Mouse (Mus musculus): Measurements from ENCODE around the gene Lcn11. TPM values are rescaled to one million over a fixed set of nuclear protein-coding genes. Genes with fewer than 3 reads are reported as not detected.

Lcn11 gene
- total and polyA plus RNA-seq, 3 experiments, result not detected

GRCm38 (mm10) chr2:25765269-25765668 is 11.5 kb upstream of the Lcn11 start, which contains the start of gene Lcn3:
Gene Lcn3 (plus strand): TSS chr2:25765569.
- H3K4me1 ChIP-seq (ENCODE audit: insufficient read depth, low read depth, low read length), result no peaks in the 10 kb centered on the region
- H3K9me3 ChIP-seq (replicated peaks), result no peaks in the 10 kb centered on the region
- peaks cover 34% of the 10 kb centered on the region for H3K27me3 ChIP-seq (ENCODE audit: insufficient read depth, low read length)
- H3K4me3 ChIP-seq (ENCODE audit: low read depth, low read length), result no peak within 1 kb of the TSS
- ATAC-seq (ENCODE audit: extremely low read depth, insufficient number of reproducible peaks, low FRiP score, poor library complexity, severe bottlenecking) (no peak), DNase-seq (ENCODE audit: low spot score) (no peak)
- TF ChIP-seq TAL1 (conservative IDR thresholded peaks at IDR 0.05; ENCODE audit: low read depth, low read length), result no peak
- TF ChIP-seq GATA2 (IDR thresholded peaks at IDR 0.05; ENCODE audit: borderline replicate concordance, low read depth, low read length), result no peak
- TF ChIP-seq POLR2AphosphoS5 (IDR thresholded peaks at IDR 0.05; ENCODE audit: insufficient replicate concordance, low read depth, low read length), result no peak
- no peak for TF ChIP-seq GATA1 (IDR thresholded peaks at IDR 0.05; ENCODE audit: borderline replicate concordance, low read length)
- no peak for TF ChIP-seq CTCF (IDR thresholded peaks at IDR 0.05; ENCODE audit: low read depth, low read length)
- H3K36me3 ChIP-seq (replicated peaks), result no peaks in the 10 kb centered on the region

- H3K4me1 ChIP-seq (ENCODE audit: insufficient read depth, low read depth, low read length), result no peaks in the 10 kb centered on the region
- H3K36me3 ChIP-seq (replicated peaks), result no peaks in the 10 kb centered on the region
- peaks cover 34% of the 10 kb centered on the region for H3K27me3 ChIP-seq (ENCODE audit: insufficient read depth, low read length)
- no peak for ATAC-seq (ENCODE audit: extremely low read depth, insufficient number of reproducible peaks, low FRiP score, poor library complexity, severe bottlenecking)
- H3K9me3 ChIP-seq (replicated peaks), result no peaks in the 10 kb centered on the region
- no peak overlapping the region for H3K4me3 ChIP-seq (ENCODE audit: low read depth, low read length)
- no peak for DNase-seq (ENCODE audit: low spot score)
- no peak for TF ChIP-seq GATA1 (IDR thresholded peaks at IDR 0.05; ENCODE audit: borderline replicate concordance, low read length)
- TF ChIP-seq CTCF (IDR thresholded peaks at IDR 0.05; ENCODE audit: low read depth, low read length), result no peak
- TF ChIP-seq GATA2 (IDR thresholded peaks at IDR 0.05; ENCODE audit: borderline replicate concordance, low read depth, low read length), result no peak
- TF ChIP-seq POLR2AphosphoS5 (IDR thresholded peaks at IDR 0.05; ENCODE audit: insufficient replicate concordance, low read depth, low read length), result no peak
Observed at GRCm38 (mm10) chr2:25767764-25768163, 9.1 kb upstream of the Lcn11 start.

GRCm38 (mm10) chr2:25773507-25773906 is 3.3 kb upstream of the Lcn11 start:
- TF ChIP-seq CTCF (IDR thresholded peaks at IDR 0.05; ENCODE audit: low read depth, low read length) (no peak), GATA1 (IDR thresholded peaks at IDR 0.05; ENCODE audit: borderline replicate concordance, low read length) (no peak), GATA2 (IDR thresholded peaks at IDR 0.05; ENCODE audit: borderline replicate concordance, low read depth, low read length) (no peak), TAL1 (conservative IDR thresholded peaks at IDR 0.05; ENCODE audit: low read depth, low read length) (no peak), POLR2AphosphoS5 (IDR thresholded peaks at IDR 0.05; ENCODE audit: insufficient replicate concordance, low read depth, low read length) (no peak)
- ATAC-seq (ENCODE audit: extremely low read depth, insufficient number of reproducible peaks, low FRiP score, poor library complexity, severe bottlenecking) (no peak), DNase-seq (ENCODE audit: low spot score) (no peak)
- H3K9me3 ChIP-seq (replicated peaks), result no peaks in the 10 kb centered on the region
- H3K4me1 ChIP-seq (ENCODE audit: insufficient read depth, low read depth, low read length), result no peaks in the 10 kb centered on the region
- H3K27me3 ChIP-seq (ENCODE audit: insufficient read depth, low read length), result peaks cover 15% of the 10 kb centered on the region
- H3K4me3 ChIP-seq (ENCODE audit: low read depth, low read length), result no peak overlapping the region
- H3K36me3 ChIP-seq (replicated peaks), result no peaks in the 10 kb centered on the region

GRCm38 (mm10) chr2:25774640-25775039 is 2.2 kb upstream of the Lcn11 start:
- H3K27me3 ChIP-seq (ENCODE audit: insufficient read depth, low read length), result peaks cover 5% of the 10 kb centered on the region
- ATAC-seq (ENCODE audit: extremely low read depth, insufficient number of reproducible peaks, low FRiP score, poor library complexity, severe bottlenecking) (no peak), DNase-seq (ENCODE audit: low spot score) (no peak)
- no peaks in the 10 kb centered on the region for H3K36me3 ChIP-seq (replicated peaks)
- H3K9me3 ChIP-seq (replicated peaks), result no peaks in the 10 kb centered on the region
- H3K4me3 ChIP-seq (ENCODE audit: low read depth, low read length), result no peak overlapping the region
- TF ChIP-seq TAL1 (conservative IDR thresholded peaks at IDR 0.05; ENCODE audit: low read depth, low read length), result no peak
- TF ChIP-seq GATA2 (IDR thresholded peaks at IDR 0.05; ENCODE audit: borderline replicate concordance, low read depth, low read length), result no peak
- no peak for TF ChIP-seq POLR2AphosphoS5 (IDR thresholded peaks at IDR 0.05; ENCODE audit: insufficient replicate concordance, low read depth, low read length)
- no peak for TF ChIP-seq CTCF (IDR thresholded peaks at IDR 0.05; ENCODE audit: low read depth, low read length)
- TF ChIP-seq GATA1 (IDR thresholded peaks at IDR 0.05; ENCODE audit: borderline replicate concordance, low read length), result no peak
- no peaks in the 10 kb centered on the region for H3K4me1 ChIP-seq (ENCODE audit: insufficient read depth, low read depth, low read length)

GRCm38 (mm10) chr2:25775991-25776390 is 826 bp upstream of the Lcn11 start:
- DNase-seq (ENCODE audit: low spot score), result no peak

GRCm38 (mm10) chr2:25779076-25779475 is 2.3 kb downstream of the Lcn11 start:
- H3K4me1 ChIP-seq (ENCODE audit: insufficient read depth, low read depth, low read length), result no peaks in the 10 kb centered on the region
- no peaks in the 10 kb centered on the region for H3K9me3 ChIP-seq (replicated peaks)

More at GRCm38 (mm10) chr2:25775991-25776390, 826 bp upstream of the Lcn11 start:
- TF ChIP-seq POLR2AphosphoS5 (IDR thresholded peaks at IDR 0.05; ENCODE audit: insufficient replicate concordance, low read depth, low read length) (no peak), GATA1 (IDR thresholded peaks at IDR 0.05; ENCODE audit: borderline replicate concordance, low read length) (no peak), CTCF (IDR thresholded peaks at IDR 0.05; ENCODE audit: low read depth, low read length) (no peak), GATA2 (IDR thresholded peaks at IDR 0.05; ENCODE audit: borderline replicate concordance, low read depth, low read length) (no peak), TAL1 (conservative IDR thresholded peaks at IDR 0.05; ENCODE audit: low read depth, low read length) (no peak)
- Histone ChIP-seq H3K4me1 (ENCODE audit: insufficient read depth, low read depth, low read length) (no peaks in the 10 kb centered on the region), H3K4me3 (ENCODE audit: low read depth, low read length) (no peak overlapping the region), H3K36me3 (replicated peaks) (no peaks in the 10 kb centered on the region), H3K9me3 (replicated peaks) (no peaks in the 10 kb centered on the region), H3K27me3 (ENCODE audit: insufficient read depth, low read length) (peaks cover 2% of the 10 kb centered on the region)
- no peak for ATAC-seq (ENCODE audit: extremely low read depth, insufficient number of reproducible peaks, low FRiP score, poor library complexity, severe bottlenecking)

More at GRCm38 (mm10) chr2:25779076-25779475, 2.3 kb downstream of the Lcn11 start:
- no peak for TF ChIP-seq POLR2AphosphoS5 (IDR thresholded peaks at IDR 0.05; ENCODE audit: insufficient replicate concordance, low read depth, low read length)
- no peak for TF ChIP-seq TAL1 (conservative IDR thresholded peaks at IDR 0.05; ENCODE audit: low read depth, low read length)
- TF ChIP-seq GATA2 (IDR thresholded peaks at IDR 0.05; ENCODE audit: borderline replicate concordance, low read depth, low read length), result no peak
- no peak for TF ChIP-seq GATA1 (IDR thresholded peaks at IDR 0.05; ENCODE audit: borderline replicate concordance, low read length)
- ATAC-seq (ENCODE audit: extremely low read depth, insufficient number of reproducible peaks, low FRiP score, poor library complexity, severe bottlenecking) (no peak), DNase-seq (ENCODE audit: low spot score) (no peak)
- no peak overlapping the region for H3K4me3 ChIP-seq (ENCODE audit: low read depth, low read length)
- H3K36me3 ChIP-seq (replicated peaks), result no peaks in the 10 kb centered on the region
- H3K27me3 ChIP-seq (ENCODE audit: insufficient read depth, low read length), result peaks cover 2% of the 10 kb centered on the region

Data from G1E (cell line).